Mouse (Mus musculus): Measurements from ENCODE around the gene Shld1.

- TF ChIP-seq CTCF (IDR thresholded peaks at IDR 0.05; ENCODE audit: borderline replicate concordance, insufficient read depth, low read depth, low read length), result no peak
- no peak for TF ChIP-seq POLR2A (IDR thresholded peaks at IDR 0.05; ENCODE audit: borderline replicate concordance, insufficient read depth, low read length)
These were observed 36.2 kb upstream of the Shld1 start for GRCm38 (mm10) chr2:132650546-132650945.

Measured in cerebellum, adult 2 months (tissue).